Mouse (Mus musculus) thymus, postnatal 25 days (tissue): ENCODE measurements around the gene Ldhc.

Experiments
- DNase-seq: peaks from one replicate; pipeline ENCODE4 v3.0.0; 2022

The Ldhc gene

GRCm38 (mm10) chr7:46919551-46920176, 58.7 kb downstream of the Ldhc start, which contains the start of gene Tsg101:
Tsg101 (minus strand) TSS chr7:46919969.
- DNase-seq: peak; percentile 91

GRCm38 (mm10) chr7:46922075-46922474, 61.1 kb downstream of the Ldhc start:
- no peak for DNase-seq
